In the genomic region with DNA sequence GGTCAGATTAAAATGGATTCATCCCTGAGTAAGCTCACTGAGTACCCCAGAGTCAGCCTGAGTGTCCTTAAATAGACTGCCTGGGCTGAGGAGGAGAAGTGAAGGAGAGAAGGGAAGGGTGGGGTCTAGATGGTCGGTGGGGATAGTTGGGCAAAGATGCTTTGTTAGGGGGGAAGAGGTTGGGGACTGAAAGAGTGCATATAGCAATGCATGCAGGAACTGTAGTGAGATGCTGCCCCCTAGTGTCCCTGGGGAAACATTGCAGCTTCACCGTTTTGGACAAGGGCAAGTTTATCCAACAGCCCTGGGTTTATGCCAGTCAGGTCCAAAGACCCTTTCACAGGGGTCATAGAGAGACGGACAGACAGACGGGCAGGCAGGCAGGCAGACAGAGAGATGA, we compare ENCODE assay signal across 8 mouse cellular contexts.
DNase-seq lines count a peak whose midpoint lies in the region; ATAC-seq and TF ChIP-seq lines count a peak whose summit lies in the region.

No protein-coding gene starts in this region.

- H3K4me2 ChIP-seq in liver, postnatal 0 days (ENCODE audit: low read depth, low read length): no peak overlapping the region
- no peak overlapping the region for H3K4me2 ChIP-seq in forebrain, embryonic 11.5 days (ENCODE audit: low read depth, low read length, severe bottlenecking)

- peak; percentile 74 for TF ChIP-seq CTCF in liver, postnatal 0 days (IDR thresholded peaks at IDR 0.05; ENCODE audit: low read depth)

- peak; percentile 13 to 72 for DNase-seq in adrenal gland, adult (ENCODE audit: inconsistent age in 2 of 2, low spot score in 1 of 2)
- DNase-seq in adrenal gland, postnatal 4 days (ENCODE audit: low spot score in 2 of 2): no peak
- DNase-seq in liver, postnatal 0 days: peak; percentile 31
- no peak for DNase-seq in liver
- DNase-seq in adrenal gland, postnatal 36 days: peak; percentile 9 to 40
- DNase-seq in forebrain, embryonic 11.5 days (ENCODE audit: low spot score): peak; percentile 80
- DNase-seq in layer of hippocampus, postnatal 25 days (ENCODE audit: extremely low spot score in 1 of 2, low spot score in 1 of 2): peak; percentile 37 to 74
- peak; percentile 1 for DNase-seq in splenic B cell, adult 2 months (ENCODE audit: low read depth, low spot score)

- TF ChIP-seq EP300 in liver, postnatal 0 days (IDR thresholded peaks at IDR 0.05; ENCODE audit: low read depth): no peak

- H3K4me3 ChIP-seq in liver, postnatal 0 days (ENCODE audit: low read depth, low read length): no peak overlapping the region
- H3K4me3 ChIP-seq in forebrain, embryonic 11.5 days (ENCODE audit: low read depth, low read length): no peak overlapping the region

- H3K9me3 ChIP-seq in liver, postnatal 0 days (ENCODE audit: low read length): peaks cover 1% of the 10 kb centered on the region; the same call in 1 of the 2 replicates
- no peaks in the 10 kb centered on the region for H3K9me3 ChIP-seq in forebrain, embryonic 11.5 days (ENCODE audit: control insufficient read depth, low read length)

- no peaks in the 10 kb centered on the region for H3K36me3 ChIP-seq in liver, postnatal 0 days (replicated peaks; ENCODE audit: insufficient read depth, low read length)
- H3K36me3 ChIP-seq in forebrain, embryonic 11.5 days (ENCODE audit: control insufficient read depth, insufficient read depth, low read length): no peaks in the 10 kb centered on the region
- no peaks in the 10 kb centered on the region for H3K36me3 ChIP-seq in splenic B cell, adult 2 months (ENCODE audit: control insufficient read depth, insufficient read depth, low read length, poor library complexity, severe bottlenecking)

- no peak overlapping the region for H3K27ac ChIP-seq in liver, postnatal 0 days (ENCODE audit: low read depth)
- H3K27ac ChIP-seq in forebrain, embryonic 11.5 days (ENCODE audit: low read depth, low read length): no peak overlapping the region

- no peak overlapping the region for H3K9ac ChIP-seq in liver, postnatal 0 days (replicated peaks)
- H3K9ac ChIP-seq in forebrain, embryonic 11.5 days (ENCODE audit: low read length): no peak overlapping the region

- no peak for ATAC-seq in liver, postnatal 0 days
- ATAC-seq in forebrain, embryonic 11.5 days (replicated peaks; ENCODE audit: low FRiP score): 0 out of 2 replicates have a peak, but pooled peaks have one; percentile 42

- 11% methylated on average over 4 of the region's 4 CpGs for WGBS in liver, postnatal 0 days (ENCODE audit: insufficient replicate concordance)
- 6% methylated on average over 4 of the region's 4 CpGs for WGBS in forebrain, embryonic 11.5 days

- H3K4me1 ChIP-seq in liver, postnatal 0 days (ENCODE audit: insufficient read depth): no peaks in the 10 kb centered on the region
- no peaks in the 10 kb centered on the region for H3K4me1 ChIP-seq in forebrain, embryonic 11.5 days (replicated peaks; ENCODE audit: control insufficient read depth, insufficient read depth, low read length)

- H3K27me3 ChIP-seq in liver, postnatal 0 days (ENCODE audit: insufficient read depth, low read length): no peaks in the 10 kb centered on the region
- H3K27me3 ChIP-seq in forebrain, embryonic 11.5 days (ENCODE audit: control insufficient read depth, insufficient read depth, low read length): no peaks in the 10 kb centered on the region; the same call in 1 of the 2 replicates
- no peaks in the 10 kb centered on the region for H3K27me3 ChIP-seq in splenic B cell, adult 2 months (ENCODE audit: control insufficient read depth, insufficient read depth, low read length, poor library complexity, severe bottlenecking)

Comparison
In these comparisons a context has a peak if more than half of its experiments do, and no peak if none do; other contexts are left out.
1. DNase-seq: peak in adrenal gland, adult (2 of 2), liver, postnatal 0 days (single experiment), adrenal gland, postnatal 36 days (2 of 2), forebrain, embryonic 11.5 days (single experiment), layer of hippocampus, postnatal 25 days (2 of 2) and splenic B cell, adult 2 months (single experiment); none in adrenal gland, postnatal 4 days (0 of 2) and liver (single experiment).